Mouse (Mus musculus) embryonic fibroblast, embryonic 13.5 days (primary cell): ENCODE measurements at regions not wholly inside any gene's neighbourhood (a gene's known extent, or its start where the extent isn't known, plus 50 kb on each side); places are given as distances from the start of the nearest gene placed in this dataset.

Source experiments
- CTCF ChIP-seq: IDR thresholded peaks from 2 replicates; pipeline ENCODE4 v1.5.1; 2011; ENCODE audit warnings: mild to moderate bottlenecking, control low read depth, low read length, moderate library complexity, borderline replicate concordance; ENCODE audit not compliant: insufficient read depth
- POLR2A ChIP-seq: IDR thresholded peaks from 2 replicates; pipeline ENCODE4 v1.6.1; 2011; ENCODE audit warnings: low read depth, mild to moderate bottlenecking, control low read depth, low read length, moderate library complexity

DNA sequence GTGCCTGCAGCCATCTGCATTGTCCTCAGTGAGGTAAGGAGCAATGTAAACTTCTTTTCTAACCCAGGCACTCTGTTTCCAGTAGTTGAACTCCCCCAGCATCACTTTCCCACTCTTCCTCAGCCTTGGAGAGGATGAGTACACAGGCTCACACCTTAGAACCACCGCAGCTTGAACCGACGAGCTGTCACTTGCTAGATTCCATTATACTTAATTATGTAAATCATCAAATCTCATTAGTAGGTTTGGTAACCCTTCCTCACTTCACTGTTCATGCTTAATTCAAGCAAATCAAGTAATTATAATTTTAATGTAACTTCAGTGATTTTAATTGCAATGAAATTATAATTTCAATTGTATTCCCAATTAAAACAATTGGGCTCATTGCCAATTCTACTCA is 408.0 kb downstream of the Med10 start:
- no peak for TF ChIP-seq CTCF
- no peak for TF ChIP-seq POLR2A
